Mouse (Mus musculus): ENCODE measurements around the gene Rps21. TPM values are rescaled to one million over a fixed set of nuclear protein-coding genes. Genes with fewer than 3 reads are reported as not detected.

The Rps21 gene
- total RNA-seq, 2 experiments from 2014 or later, result 616 to 687 TPM

GRCm38 (mm10) chr2:180277773-180278320, 20.7 kb downstream of the Rps21 start:
- DNase-seq, result no peak
- intact Hi-C loops (cut with DNase I), result loop anchor here (5.0 kb wide), 2 partner anchors 154 to 299 kb away; no protein-coding TSS in a partner anchor

- no peak for DNase-seq
- intact Hi-C loops (cut with DNase I), result loop anchor here (5.0 kb wide), 2 partner anchors 153 to 298 kb away; no protein-coding TSS in a partner anchor
Measured at GRCm38 (mm10) chr2:180279321-180279720, 22.1 kb downstream of the Rps21 start.

DNA sequence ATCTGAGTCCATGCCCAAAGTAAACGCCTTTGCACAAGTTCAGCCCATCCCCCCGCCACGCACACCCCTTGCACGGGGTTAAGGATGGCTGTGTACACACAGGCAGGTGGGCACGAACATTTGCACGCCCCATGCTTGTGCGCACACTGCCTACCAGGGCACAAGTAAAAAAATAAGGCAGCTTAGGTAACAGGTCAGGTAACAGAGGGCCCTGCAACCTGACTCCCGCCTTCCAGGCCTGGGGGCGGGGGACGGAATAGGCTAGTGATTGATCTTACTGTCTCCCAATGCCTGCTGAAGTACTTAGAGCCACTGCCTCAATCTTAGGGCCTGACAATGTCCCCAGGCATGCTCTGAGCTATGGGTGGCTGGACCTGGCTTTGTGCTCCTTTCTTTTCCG, 31.8 kb downstream of the Rps21 start:
- intact Hi-C loops (cut with DNase I), result no loop called here
- DNase-seq, result no peak

- intact Hi-C loops (cut with DNase I), result no loop called here
Measured at GRCm38 (mm10) chr2:180289440-180290108, 32.4 kb downstream of the Rps21 start, which contains the start of gene Rbbp8nl. Gene Rbbp8nl (minus strand): TSS chr2:180289879.

GRCm38 (mm10) chr2:180290503-180290902, 33.3 kb downstream of the Rps21 start:
- intact Hi-C loops (cut with DNase I), result no loop called here

More at GRCm38 (mm10) chr2:180289440-180290108, 32.4 kb downstream of the Rps21 start, which contains the start of gene Rbbp8nl:
- no peak for DNase-seq

GRCm38 (mm10) chr2:180291566-180291965, 34.4 kb downstream of the Rps21 start:
- DNase-seq, result no peak
- intact Hi-C loops (cut with DNase I), result no loop called here

More at GRCm38 (mm10) chr2:180290503-180290902, 33.3 kb downstream of the Rps21 start:
- no peak for DNase-seq

DNA sequence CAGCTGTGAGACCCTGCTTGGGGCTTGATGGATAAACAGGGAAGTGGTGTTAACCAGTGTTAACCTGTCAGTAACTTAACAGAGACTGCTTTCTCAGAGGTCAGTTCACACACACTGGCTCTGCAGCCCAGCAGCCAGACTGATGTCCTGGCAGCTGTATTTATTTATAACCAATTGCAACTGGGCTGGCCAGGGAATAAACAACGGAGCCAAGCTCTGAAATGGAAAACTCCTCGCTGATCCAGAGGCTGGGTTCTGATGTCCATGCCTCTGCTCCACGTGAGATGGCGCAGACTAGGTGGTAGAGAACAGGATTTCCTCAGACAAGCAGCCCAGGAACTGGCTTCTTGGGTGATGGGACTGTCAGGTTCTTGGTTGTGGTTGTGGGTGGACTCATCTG, 34.8 kb downstream of the Rps21 start:
- no peak for DNase-seq
- intact Hi-C loops (cut with DNase I), result no loop called here

GRCm38 (mm10) chr2:180292906-180293305, 35.7 kb downstream of the Rps21 start:
- intact Hi-C loops (cut with DNase I), result no loop called here
- no peak for DNase-seq

GRCm38 (mm10) chr2:180300252-180300651, 43.1 kb downstream of the Rps21 start:
- DNase-seq, result no peak
- intact Hi-C loops (cut with DNase I), result no loop called here

- DNase-seq, result no peak
- intact Hi-C loops (cut with DNase I), result no loop called here
Measured at GRCm38 (mm10) chr2:180300771-180301170, 43.6 kb downstream of the Rps21 start.

DNA sequence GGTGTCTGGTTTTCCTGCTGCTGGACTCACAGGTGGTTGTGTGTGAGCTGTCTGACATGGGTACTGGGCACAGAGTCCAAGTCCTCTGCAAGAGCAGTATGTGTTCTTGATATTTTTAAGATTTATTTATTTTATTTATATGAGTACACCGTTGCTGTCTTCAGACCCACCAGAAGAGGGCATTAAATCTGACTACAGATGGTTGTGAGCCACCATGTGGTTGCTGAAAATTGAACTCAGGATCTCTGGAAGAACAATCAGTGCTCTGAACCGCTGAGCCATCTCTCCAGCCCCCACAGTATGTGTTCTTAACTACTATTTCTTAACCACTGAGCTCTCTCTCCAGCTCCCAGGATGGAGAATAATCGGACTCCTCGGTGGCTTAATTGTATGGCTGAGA, 45.0 kb downstream of the Rps21 start:
- DNase-seq, result no peak
- intact Hi-C loops (cut with DNase I), result no loop called here

GRCm38 (mm10) chr2:180303468-180303867, 46.3 kb downstream of the Rps21 start:
- intact Hi-C loops (cut with DNase I), result no loop called here
- no peak for DNase-seq

GRCm38 (mm10) chr2:180304554-180304953, 47.4 kb downstream of the Rps21 start:
- DNase-seq, result no peak

DNA sequence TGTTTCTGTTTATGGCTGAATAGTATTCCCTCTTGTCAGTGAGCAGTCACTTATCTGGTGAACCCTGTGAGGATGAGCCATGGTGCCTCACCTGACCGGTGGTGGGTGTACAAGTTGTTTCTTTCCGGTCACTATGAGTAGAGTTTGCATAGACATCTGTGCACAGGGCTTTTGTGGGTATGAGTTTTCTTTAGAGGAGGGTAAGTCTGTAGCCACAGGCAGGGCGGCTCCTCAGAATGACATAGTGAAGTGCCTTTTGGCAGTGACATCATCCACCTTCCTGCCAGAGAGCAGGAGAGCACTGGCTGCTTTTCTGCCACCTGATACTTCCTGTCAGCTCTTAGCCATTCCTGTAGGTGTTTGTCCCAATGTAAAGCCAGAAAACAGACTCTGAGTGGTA, 48.3 kb downstream of the Rps21 start:
- intact Hi-C loops (cut with DNase I), result no loop called here
- DNase-seq, result no peak

More at GRCm38 (mm10) chr2:180304554-180304953, 47.4 kb downstream of the Rps21 start:
- intact Hi-C loops (cut with DNase I), result no loop called here

DNA sequence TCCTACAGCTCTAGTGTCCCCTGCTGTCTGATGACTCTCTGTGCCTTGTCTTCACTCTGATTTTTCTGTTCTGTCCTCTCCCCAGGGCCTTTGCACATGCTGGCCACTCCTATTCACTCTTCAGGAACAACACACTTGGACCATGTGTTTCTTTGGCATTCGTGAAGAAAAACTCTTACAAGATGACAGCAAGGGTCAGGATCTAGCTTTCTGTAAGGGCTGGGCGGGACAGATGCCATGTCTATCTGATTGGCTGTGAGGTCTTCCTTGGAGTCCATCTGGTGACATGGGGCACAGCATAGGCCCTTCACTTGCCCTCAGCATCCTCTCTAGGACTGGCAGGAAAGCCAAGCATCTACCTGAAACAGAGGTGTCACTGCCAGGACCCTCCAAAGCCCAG, 48.8 kb downstream of the Rps21 start:
- intact Hi-C loops (cut with DNase I), result no loop called here
- DNase-seq, result no peak

- DNase-seq, result peak; percentile 80
- intact Hi-C loops (cut with DNase I), result no loop called here
Measured at GRCm38 (mm10) chr2:180306423-180307168, 49.4 kb downstream of the Rps21 start.

GRCm38 (mm10) chr2:180307680-180308079, 50.5 kb downstream of the Rps21 start:
- intact Hi-C loops (cut with DNase I), result no loop called here
- DNase-seq, result no peak

All from left cerebral cortex, postnatal 4 days (tissue).